Mouse (Mus musculus): ENCODE results near the gene Zfp13.
A peak's percentile ranks its signal among the peaks of the same experiment; 100 is the strongest.
"Not testable (repeated sequence)": the region's sequence is repeated elsewhere in the genome, so short reads cannot be mapped to it uniquely, and the experiment has no call there.

Gene Zfp13

GRCm38 (mm10) chr17:23598582-23599552 lies at the start of gene Zfp13:
TSS of gene Zfp13 (minus strand) at chr17:23599487.
- DNase-seq (ENCODE audit: low spot score in 2 of 2) = peak; percentile 35 to 65

- no peak for DNase-seq (ENCODE audit: low spot score in 2 of 2)
Observed at GRCm38 (mm10) chr17:23645894-23646293, 46.6 kb upstream of the Zfp13 start.

DNA sequence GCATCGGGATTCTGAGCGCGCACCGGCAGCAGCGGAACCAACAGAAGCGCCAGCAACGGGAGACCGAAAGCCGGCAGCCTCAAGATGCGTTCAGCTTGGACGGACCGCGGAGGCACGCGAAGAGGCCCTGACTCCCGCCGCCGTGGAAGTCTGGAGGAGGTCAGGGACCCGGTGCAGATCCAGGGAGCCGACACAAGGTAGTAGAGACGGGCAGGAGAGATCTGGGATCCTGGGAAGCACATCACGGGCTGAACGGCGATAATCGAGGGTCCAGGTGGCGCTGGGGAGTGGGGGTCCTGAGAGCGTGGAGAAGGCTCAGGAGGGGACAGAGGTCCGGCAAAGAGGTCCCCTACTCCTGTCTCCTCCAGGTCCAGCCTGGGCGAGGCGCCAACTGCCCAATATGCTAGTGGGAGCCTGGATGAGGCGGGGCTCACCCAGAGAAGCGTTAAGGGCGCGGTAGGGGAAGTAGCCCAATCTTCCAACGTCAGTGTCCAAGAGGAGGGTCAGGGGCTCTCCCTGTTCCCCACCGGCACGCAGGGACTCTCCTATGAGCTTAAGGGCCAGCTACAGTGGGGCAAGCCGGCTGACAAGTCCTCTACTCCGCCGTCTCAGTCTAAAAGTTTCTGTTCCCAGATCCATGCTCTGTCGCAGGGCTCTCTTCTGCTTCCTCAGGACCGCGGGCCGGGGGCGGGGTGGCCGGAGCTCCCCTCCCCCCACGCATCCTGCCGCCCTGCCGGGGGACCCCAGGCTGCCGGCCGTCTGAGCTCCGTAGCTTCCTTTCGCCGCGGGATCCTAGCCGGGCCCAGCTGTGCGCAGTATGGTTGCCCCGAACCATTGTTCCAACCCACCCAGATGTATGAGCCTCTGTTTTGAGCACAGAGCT lies 45.6 kb upstream of the Zfp13 start, which contains the start of gene Mmp25:
Gene Mmp25 (minus strand): TSS at position 665 of the 883 bp plus-strand sequence.
- DNase-seq (ENCODE audit: low spot score in 2 of 2) = no peak

DNA sequence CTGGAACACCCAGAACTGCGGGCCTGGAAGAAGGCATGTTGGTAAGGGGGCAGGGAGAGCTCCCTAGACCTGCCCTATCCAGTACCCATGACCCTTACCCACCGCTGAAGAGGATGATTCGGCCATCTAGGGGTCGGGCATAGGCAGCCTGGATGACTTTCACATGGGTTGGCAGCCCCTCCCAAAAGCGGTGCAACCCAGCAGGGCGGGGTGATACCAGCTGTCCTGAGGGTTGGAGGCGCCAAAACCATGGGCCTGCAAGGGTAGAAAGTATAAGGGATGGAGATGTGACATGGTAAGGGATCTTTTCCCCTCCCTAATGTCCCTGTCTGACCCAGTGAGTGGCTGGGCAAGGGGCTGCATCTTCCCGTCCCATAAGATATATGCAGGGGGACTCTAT lies 32.0 kb upstream of the Zfp13 start:
- no peak for DNase-seq (ENCODE audit: low spot score in 2 of 2)

DNA sequence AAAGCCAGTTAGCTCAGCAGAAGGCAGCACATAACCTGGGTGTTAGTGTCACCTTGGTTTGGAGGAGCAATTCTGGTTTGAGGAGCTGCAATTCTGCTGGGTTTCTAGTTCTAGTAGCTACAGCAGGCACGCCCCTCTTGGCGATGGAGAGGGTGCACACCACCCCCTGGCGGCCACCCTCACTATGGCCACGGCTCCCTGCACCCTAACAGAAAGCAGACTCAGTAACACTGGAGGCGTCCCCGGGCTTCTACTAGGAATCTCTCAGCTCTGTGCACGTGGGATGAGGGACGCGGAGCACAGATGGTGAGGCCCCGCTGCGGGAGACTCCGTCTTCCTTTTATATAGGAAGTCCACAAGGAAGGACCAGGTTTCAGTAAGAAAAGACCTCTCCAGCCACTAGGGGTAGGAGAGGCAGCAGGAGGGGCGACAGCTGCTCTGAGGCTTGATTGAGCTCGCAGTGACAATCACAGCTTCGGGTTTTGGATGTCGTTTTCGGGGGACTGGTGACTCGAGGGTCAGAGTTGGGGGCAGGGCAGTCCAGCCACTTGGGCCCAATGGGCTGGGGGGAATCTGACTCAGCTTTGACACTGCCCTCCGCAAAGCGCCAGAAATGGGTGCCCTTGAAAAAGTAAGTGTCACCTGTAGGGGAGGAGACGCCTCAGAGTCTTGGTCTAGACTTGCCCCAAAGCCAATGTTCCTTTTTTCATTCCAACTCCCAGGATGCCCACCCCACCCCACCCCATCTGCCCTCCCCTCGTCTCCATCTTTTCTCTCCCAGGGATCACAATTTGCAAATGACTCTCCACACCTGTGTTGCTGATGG lies 31.1 kb upstream of the Zfp13 start:
- peak; percentile 70 to 82 for DNase-seq (ENCODE audit: low spot score in 2 of 2)

- no peak for DNase-seq (ENCODE audit: low spot score in 2 of 2)
Observed at GRCm38 (mm10) chr17:23627813-23628212, 28.5 kb upstream of the Zfp13 start.

DNA sequence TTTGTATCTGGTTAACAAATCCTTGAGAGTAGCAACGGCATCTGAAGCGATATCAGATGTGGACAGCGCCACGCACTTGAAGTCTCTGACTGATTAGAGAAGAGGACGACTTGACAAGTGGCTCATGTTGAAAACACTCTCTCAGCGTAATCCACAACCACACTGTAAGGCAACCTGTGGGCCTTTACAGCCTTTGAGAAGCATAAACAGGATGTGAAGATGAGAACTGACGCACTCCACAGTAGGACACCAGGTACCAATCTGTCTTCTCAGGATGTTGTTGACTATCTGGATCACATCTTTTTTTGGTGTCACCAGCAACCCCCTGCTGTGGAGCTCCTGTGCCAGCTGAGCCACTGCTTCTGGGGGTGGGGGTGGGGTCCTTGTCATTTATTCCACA lies 21.1 kb upstream of the Zfp13 start:
- no peak for DNase-seq (ENCODE audit: low spot score in 2 of 2)

- DNase-seq (ENCODE audit: low spot score in 2 of 2) = no peak
Observed at GRCm38 (mm10) chr17:23617087-23617486, 17.8 kb upstream of the Zfp13 start.

- DNase-seq (ENCODE audit: low spot score in 2 of 2) = peak in 1 of 2 experiments; percentile 54
Observed at GRCm38 (mm10) chr17:23610361-23610800, 11.1 kb upstream of the Zfp13 start.

GRCm38 (mm10) chr17:23609612-23610011 lies 10.3 kb upstream of the Zfp13 start:
- peak in 1 of 2 experiments; percentile 68 for DNase-seq (ENCODE audit: low spot score in 2 of 2)

- no peak for DNase-seq (ENCODE audit: low spot score in 2 of 2)
Observed at GRCm38 (mm10) chr17:23605220-23605619, 5.9 kb upstream of the Zfp13 start.

GRCm38 (mm10) chr17:23604394-23604793 lies 5.1 kb upstream of the Zfp13 start:
- DNase-seq (ENCODE audit: low spot score in 2 of 2) = no peak

DNA sequence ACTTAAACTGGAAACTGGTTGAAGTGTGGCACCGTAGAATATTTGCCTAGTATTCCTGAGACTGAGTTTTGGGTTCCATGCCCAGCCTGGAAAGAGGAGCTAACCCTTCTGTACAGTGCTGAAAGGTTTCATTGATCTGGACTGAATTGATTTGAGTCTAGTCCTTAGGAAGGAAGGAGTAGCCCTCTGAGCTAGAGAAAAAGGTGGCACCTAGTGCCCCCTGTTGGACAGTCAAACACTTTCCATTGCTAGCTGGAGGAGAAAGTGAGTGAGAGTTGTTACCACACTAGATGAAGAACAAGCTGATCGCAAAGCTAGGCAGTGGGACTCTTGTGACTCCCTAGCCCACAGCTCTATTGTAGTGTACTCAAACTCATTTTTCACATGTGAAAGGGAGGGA lies 4.3 kb upstream of the Zfp13 start:
- no peak for DNase-seq (ENCODE audit: low spot score in 2 of 2)

DNA sequence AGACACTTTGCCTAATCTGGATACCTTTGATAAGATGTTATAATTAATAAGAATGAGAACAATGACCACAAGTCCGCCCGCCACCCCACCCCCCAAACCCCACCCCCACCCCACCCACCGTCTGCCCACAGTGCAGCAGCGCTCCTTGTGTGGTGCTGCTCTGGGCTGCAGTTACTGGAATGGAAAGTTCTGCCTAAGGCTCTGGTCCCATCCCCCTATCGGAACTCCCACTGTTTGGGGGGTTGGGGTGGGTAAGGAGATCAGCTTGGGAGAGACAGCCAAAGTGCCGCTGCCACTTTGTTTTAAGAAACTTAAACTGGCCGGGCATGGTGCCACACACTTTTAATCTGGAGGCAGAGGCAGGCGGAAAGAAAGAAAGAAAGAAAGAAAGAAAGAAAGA lies 3.8 kb upstream of the Zfp13 start:
- DNase-seq (ENCODE audit: low spot score in 2 of 2) = no peak

DNA sequence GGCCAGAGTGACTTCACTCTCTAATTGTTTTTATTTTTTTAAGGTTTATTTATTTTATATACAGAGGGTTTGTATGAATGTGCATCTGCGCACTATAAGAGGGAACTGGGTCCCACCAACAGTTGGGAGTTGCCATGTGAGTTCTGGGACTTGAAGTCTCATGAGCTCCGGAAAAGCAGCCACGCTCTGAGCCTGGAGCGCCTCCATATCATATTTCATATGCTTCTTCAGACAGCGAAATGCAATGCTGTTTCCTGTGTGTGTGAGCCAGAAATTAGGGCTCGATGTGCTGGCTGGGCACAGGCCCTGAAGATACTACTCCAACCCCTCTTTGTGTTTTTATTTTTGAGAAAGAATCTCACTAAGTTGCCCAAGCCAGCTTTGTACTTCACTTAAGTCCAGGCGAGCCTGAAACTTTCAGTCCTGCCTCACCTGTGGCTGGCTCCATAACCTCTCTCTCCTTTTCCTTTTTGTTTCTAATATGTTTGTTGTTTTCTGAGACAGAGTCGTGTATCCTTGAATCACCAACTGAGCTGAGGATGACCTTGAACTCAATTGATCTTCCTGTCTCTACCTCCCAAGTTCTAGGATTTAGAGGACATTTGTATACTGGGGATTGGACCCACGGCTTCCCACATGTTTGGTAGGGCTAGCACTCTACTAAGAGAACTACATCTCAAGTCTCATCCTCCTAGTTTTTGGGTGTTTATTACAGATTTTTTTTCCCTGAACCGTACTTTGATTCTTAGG lies 2.7 kb upstream of the Zfp13 start:
- DNase-seq (ENCODE audit: low spot score in 2 of 2) = no peak

GRCm38 (mm10) chr17:23600641-23601622 lies 1.6 kb upstream of the Zfp13 start, which contains the start of gene Zscan10:
TSS of gene Zscan10 (plus strand) at chr17:23600856.
- DNase-seq (ENCODE audit: low spot score in 2 of 2) = no peak

- no peak for DNase-seq (ENCODE audit: low spot score in 2 of 2)
Observed at GRCm38 (mm10) chr17:23599605-23600063, 347 bp upstream of the Zfp13 start.

- DNase-seq (ENCODE audit: low spot score in 2 of 2) = not testable (repeated sequence)
Observed at GRCm38 (mm10) chr17:23595139-23595538, 4.1 kb downstream of the Zfp13 start.

- DNase-seq (ENCODE audit: low spot score in 2 of 2) = no peak
Observed at GRCm38 (mm10) chr17:23592926-23593300, 6.4 kb downstream of the Zfp13 start.

All from cerebellum, postnatal 4 days (tissue).